Mouse (Mus musculus) heart, adult 9 months (tissue): Measurements from ENCODE around the gene Gm11733.
"Not testable (repeated sequence)": the region's sequence is repeated elsewhere in the genome, so short reads cannot be mapped to it uniquely, and the experiment has no call there.

Experiments used
- DNase-seq, 2 experiments: peaks; one replicate each; pipeline ENCODE4 v3.0.0; 2022; ENCODE audit warnings: low spot score in 2 of 2

Gene Gm11733

DNA sequence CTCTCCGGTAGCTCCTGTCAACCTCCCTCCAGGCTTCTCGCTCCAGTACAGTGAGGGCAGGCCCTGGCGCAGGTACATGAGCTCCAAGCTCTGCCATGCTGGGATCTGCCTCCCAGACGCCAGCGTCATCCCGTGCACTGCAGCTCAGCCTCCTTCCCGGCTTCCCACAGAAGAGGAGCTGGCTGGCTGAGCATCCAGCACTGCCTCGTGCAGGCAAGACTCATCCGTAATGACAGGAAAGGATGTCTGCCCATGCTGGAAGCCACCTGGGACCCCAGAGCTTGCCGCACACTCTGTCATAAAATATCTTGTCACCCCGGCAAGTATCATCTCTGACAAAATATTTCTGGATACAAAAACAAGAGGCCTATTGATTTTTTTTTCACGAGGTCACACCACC, at the start of gene Gm11733:
TSS of gene Gm11733 (plus strand) at position 171 of the 400 bp plus-strand sequence.
- DNase-seq, result no peak

DNA sequence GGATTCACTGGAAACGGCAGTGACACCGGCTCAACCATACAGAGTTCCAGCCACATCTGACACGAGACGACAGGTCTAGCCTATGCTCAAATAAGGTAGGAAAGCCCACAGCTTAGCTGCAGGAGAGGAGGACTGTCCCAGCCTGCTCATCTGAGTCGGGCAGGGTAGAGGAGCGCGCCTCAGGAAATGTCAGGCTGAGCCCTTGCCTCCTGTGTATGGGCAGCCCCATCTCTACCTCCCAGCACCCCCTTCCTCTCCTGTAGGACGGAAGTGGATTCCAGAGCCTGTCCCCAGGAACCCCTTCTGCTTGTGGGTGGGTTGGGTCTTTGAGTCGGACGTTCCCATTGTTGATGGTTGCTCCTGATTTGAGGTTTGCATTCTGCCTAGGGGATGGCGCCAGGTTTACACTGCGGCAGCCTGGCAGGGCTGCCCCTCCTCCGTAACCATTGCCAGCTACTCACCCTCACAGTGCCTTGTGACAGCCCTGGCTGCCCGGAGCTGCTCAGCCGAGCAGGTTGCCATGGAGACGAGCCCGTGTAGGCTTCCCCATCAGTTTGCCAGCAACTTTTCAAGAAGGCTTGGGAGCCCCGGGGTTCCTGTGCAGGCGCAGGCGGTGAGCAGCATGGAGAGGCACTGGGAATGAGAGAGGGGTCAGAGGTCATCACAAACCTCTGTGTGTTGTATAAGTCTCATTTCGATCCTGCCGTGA, 47.6 kb upstream of the Gm11733 start:
- DNase-seq, result no peak

DNA sequence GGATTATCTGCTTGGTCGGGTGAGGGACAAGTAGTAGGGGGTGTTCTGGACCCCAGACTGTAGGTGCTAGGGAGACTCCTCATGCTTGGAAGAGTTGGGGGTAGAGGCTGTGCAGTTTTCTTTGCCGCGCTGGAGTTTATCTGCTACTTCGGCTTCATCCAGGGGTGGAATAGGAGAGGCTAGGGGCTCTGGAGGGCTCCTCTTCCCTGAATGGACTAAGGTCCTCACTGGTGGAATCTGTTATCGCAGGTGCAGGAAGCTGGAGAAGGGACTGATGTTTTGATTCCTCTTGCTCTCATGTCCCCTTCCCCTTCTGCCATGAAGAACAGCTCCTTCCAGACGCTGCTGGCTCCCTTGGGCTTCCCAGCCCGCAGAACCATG, 47.1 kb upstream of the Gm11733 start:
- no peak for DNase-seq

DNA sequence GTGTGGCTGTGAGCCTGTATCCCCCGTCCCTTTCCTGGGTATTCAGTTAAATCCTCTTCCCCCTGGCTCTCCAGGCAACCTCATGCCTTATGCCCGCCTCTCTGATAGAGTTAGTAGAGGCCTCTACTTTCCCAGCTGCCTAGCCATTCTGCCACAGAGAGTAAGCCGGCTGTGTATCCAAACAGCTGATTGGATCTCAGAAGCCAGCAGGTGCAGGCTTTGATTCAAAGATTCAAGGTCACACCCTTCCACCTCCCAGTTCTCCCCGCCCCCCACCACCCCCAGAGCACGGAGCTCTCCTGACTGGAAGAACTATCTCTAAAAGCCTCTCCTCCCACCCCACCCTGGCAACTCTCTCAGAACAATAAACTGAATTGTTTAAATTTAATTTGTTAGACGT, 45.8 kb upstream of the Gm11733 start:
- no peak for DNase-seq

DNA sequence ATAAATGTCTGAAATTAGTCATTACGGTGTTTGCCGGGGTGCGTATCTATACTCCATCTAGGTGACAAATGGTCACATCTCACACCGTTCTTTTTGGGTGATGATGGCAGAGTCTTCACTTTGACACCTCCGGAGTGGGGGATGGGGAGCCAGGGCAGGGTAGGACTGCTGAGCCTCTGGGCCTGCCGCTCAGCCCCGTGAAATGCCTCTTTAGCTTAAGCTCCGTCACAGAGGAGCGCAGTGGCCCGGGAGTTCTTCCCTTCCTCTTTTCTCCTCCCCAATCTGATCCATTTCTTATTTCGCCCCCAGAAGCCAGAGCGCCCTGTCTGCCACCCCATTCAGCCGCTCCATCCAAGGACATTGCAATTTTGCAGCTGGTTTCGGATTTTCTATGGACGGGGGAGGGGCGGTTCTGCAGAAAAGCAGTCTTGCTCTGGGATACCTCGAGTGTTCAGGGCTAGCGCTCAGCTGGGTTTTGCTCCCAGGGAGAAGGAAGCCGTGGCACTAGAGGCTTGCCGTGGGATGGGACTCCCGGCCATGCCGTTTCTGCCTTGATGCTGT, 43.2 kb upstream of the Gm11733 start:
- no peak for DNase-seq

DNA sequence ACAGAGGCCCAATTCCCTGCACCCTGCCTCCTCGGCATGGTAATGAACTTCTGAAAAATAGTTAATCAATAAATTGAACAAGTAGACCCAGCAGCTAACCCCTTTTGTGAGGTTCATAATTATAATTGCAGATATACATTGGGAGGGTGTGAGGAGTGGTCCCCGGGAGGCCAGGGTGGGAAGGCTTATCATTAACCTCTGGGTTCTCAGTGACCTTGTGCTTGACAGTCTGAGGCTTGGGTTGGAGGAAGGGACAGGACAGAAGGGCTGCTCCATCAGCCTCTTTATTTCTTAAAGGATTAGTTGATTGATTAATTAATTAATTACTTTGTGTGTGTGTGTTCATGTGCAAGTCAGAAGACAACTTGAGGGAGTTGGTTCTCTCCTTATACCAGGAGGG, 40.1 kb upstream of the Gm11733 start:
- DNase-seq, result no peak

DNA sequence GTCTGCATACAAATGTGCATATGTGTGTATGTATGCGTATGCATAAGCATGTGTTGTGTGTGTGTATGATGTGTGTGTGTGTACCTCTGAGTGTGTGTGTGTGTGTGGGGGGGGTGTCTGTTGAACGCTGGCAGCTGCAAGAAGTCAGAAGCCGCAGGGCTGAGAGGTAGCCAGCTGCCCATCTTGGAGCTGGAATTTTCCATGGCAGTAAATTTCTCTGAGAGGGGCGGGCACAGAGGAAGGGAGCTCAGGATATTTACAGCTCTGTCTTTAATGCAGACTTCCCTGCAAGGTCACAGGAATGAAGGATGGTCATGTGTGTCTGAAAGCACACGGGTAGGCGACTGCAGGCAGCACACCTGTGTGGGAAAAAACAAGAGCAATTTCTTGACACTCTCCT, 38.5 kb upstream of the Gm11733 start:
- DNase-seq, result no peak

DNA sequence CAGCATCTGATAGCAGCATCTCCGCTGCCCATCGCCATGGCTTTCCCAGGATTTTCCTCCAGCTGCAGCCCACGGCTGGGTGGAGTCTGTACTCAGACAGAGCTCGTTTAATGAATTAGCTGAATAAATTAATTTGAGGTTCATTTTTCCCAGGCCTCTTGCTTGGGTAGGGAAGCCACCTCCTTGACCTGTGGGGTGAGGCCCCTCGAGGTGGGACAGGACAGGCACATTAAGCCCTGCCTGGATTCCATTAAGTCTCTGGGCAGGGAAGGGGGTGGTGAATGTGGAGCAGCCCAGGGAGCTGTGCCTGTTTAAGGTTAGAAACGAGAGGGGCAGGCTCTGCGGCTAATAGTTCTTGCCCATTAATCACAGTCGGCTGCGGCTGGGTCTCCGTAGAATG, 30.1 kb upstream of the Gm11733 start:
- no peak for DNase-seq

DNA sequence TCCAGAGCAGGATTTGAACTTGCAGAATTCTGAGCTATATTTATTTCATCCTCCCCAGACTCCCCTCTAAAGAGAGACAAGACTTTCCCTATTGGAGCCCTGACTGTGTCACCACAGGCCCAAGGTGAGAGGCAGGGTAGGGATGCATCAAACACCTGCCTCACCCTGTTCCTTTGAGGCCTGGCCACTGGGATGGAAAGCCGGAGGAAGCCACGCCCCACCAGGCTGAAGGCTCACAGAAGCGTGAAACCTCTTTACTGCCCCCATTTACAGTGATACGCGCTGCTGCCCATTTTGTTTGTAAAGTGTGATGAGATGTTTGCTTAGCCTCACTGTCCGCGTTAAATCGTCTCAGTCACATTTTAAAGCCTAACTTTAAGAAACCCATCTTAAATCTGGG, 25.0 kb upstream of the Gm11733 start:
- DNase-seq, result no peak

DNA sequence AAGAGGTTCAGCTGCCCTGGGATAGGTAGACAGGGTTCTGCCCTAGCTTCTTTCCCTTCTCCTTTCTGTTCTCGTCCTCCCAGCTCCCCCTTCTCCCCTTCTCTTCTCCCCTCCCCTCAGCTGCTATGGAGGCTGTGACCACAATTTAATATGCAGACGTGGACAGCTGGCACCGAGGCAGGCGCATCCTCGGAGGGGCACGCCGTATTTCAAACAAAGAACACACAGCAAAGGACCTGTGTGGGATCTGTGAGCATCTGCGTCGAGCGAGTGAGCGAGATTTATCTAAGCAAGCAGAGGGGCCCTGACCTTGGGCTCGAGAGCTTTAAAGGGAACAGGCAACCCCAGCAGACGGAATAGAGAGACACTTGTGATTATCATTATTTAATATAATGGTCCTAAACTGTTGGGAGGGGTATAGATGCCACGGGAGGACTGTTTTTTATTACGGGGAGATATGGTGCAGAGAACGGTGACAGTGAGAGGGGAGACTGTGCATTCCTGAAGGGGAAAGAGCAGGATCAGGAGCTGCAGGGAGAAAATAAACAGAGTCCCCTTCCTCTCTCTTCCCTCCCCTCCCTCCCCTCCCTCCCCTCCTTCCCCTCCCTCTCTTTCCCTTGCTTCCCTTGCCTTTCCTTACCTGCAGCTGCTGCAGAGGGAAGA, 21.8 kb upstream of the Gm11733 start:
- DNase-seq, result no peak

GRCm38 (mm10) chr11:117463416-117463815, 20.8 kb upstream of the Gm11733 start:
- not testable (repeated sequence) for DNase-seq

GRCm38 (mm10) chr11:117466292-117466691, 17.9 kb upstream of the Gm11733 start:
- DNase-seq, result no peak

DNA sequence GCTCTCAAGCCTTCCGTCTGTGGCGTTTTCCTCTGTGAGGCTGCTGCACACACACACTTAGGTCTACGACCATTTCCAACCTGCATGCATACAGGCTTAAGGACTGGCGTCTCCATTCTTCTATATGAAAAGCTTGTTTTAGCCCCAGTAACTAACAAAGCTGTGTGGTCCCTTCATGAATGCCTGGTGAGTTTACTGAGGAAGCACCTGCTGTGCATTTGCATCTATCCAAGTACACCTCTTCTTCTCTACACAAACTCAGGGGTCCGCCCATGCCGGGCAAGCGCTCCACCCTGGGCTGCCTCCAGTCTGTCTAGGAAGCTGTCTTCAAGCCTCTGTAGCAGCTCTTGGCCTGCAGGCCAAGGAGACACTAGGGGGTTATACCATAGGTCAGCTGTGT, 17.3 kb upstream of the Gm11733 start:
- no peak for DNase-seq

DNA sequence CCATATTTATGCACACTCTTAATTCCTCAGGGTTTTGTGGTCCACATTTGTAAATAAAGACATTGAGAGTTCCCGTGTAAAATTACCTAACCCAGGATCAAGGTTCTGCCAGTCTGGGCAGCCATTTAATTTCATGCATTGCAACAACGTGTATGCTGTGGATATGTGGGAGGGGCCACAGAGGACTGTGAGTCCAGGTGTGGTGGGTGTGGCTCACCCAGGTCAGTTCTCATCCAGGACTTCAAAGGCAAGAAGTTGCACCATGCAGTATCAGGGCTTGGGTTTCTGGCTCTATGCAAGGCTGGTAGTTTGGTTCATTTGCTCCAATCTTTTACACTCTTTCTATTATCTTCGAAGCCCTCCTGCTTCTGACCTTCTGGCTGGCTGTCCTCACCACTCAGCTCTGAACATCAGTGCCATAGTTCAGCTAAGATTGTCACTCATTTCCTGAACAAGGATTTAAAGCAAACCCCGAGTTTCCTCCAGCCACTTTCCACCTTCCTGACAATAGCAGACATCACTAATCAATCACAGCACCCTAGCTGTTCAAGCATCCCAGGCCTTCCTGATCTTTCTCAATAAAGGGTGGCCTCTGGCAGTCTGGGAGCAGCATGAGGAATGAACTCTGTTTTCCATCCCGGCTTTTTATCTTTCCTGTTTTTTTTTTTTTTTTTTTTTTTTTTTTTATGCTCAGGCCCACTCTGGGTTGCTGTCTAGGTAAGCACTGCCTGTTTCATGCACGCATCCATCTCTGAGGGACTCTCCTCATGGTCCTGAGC, 15.4 kb upstream of the Gm11733 start:
- DNase-seq, result no peak

- DNase-seq, result no peak
Measured at GRCm38 (mm10) chr11:117469724-117470123, 14.4 kb upstream of the Gm11733 start.

- DNase-seq, result no peak
Measured at GRCm38 (mm10) chr11:117470586-117471195, 13.5 kb upstream of the Gm11733 start.

- DNase-seq, result no peak
Measured at GRCm38 (mm10) chr11:117471625-117472283, 12.4 kb upstream of the Gm11733 start.

- no peak for DNase-seq
Measured at GRCm38 (mm10) chr11:117472885-117473284, 11.3 kb upstream of the Gm11733 start.

GRCm38 (mm10) chr11:117475204-117475603, 9.0 kb upstream of the Gm11733 start:
- no peak for DNase-seq

- DNase-seq, result no peak
Measured at GRCm38 (mm10) chr11:117475669-117476068, 8.5 kb upstream of the Gm11733 start.

- no peak for DNase-seq
Measured at GRCm38 (mm10) chr11:117476554-117477107, 7.5 kb upstream of the Gm11733 start.
